Mouse (Mus musculus): ENCODE data around the gene Cd300a. TPM values are rescaled to one million over a fixed set of nuclear protein-coding genes. Genes with fewer than 3 reads are reported as not detected.
A peak's percentile ranks its signal among the peaks of the same experiment; 100 is the strongest.

Gene Cd300a
- polyA plus RNA-seq, 1 experiment from 2014 or later, result 0.79 TPM

DNA sequence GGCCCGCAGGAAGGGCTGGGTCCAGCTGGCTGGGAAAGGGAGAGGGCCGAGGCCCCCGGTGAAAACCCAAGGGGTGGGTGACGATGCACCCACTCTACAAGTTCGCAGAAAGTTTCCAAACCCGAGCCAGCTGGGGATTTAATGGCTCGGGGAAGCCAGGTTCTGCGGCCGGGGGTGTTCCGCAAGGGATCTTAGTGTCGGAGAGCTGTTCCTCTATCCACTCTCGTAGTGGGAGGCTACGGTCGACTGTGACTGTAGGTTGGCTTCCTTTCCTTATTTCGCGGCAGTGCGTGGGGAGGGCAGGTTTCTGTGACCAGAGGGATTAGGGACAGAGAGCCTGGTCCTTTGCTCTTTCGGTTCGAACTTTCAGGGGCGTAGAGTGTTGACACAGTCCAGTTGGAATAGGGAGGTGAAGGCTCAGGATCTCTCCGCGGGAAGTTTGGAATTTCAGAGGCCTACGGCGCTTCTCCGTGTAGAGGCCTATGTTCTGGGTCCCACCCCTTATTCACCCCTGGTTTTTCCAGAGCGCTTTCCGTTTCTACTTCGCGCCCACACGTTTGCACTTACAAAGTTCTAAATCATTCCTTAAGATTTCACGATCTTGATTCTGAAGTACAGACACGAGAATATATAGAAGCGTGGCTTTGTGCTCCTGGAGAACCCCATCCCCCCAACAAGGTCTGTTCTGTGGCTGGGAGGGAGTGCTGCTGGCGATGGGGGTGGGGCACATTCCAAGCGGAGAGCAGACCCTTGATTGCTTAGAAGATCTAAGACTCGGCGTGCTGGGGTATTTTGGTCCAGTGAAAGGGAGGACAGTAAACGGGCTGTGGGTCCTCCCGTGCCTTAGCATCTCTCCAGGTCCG, 37.3 kb upstream of the Cd300a start:
- Histone ChIP-seq H3K9me3 (replicated peaks) (no peaks in the 10 kb centered on the region), H3K27me3 (peaks cover 64% of the 10 kb centered on the region), H3K4me3 (peak overlapping the region; percentile 57), H3K27ac (peak overlapping the region; percentile 86), H3K4me2 (replicated peaks) (peak overlapping the region; percentile 92), H3K4me1 (peaks cover 34% of the 10 kb centered on the region), H3K9ac (peak overlapping the region; percentile 69), H3K36me3 (no peaks in the 10 kb centered on the region)
- no peak for ATAC-seq (ENCODE audit: low FRiP score)
- WGBS, result under 1% methylated on average over 40 of the region's 40 CpGs

DNA sequence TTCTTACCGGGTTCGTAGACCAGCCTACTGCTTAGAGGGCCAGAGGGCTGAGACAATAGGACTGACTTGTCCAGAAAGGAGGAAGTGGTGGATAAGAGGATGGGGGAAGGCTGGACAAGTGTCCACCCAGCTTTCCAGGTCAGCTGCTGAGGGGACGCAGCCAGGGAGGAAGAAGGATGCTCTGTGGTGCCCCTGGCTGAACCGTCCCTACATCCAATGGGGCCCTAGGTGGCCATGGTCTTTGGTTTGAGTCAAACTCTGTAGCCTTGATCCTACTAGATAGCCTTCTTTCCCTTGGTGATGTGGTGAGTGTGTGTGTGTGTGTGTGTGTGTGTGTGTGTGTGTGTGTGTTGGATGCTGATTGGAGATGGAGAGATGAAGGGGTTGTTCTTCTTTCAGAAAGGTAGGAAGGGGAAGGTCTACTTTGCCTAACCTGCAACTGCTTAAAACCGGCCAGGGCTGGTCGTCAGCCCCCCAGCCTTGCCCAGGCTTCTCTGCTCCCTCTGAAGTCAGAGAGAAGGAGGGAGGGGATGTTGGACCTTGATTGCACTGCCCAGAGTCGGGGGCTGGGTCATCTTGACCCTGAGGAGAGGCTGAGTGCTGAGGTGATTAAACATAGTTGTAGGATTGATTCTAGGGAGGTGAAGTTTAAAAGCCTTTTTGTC, 36.5 kb upstream of the Cd300a start:
- peaks cover 34% of the 10 kb centered on the region for H3K4me1 ChIP-seq
- WGBS, result 12% methylated on average over 7 of the region's 7 CpGs
- peak overlapping the region; percentile 57 for H3K4me3 ChIP-seq
- H3K27ac ChIP-seq, result peak overlapping the region; percentile 60; the same call in 1 of the 2 replicates
- ATAC-seq (ENCODE audit: low FRiP score), result no peak
- peaks cover 64% of the 10 kb centered on the region for H3K27me3 ChIP-seq
- no peaks in the 10 kb centered on the region for H3K9me3 ChIP-seq (replicated peaks)
- peak overlapping the region; percentile 92 for H3K4me2 ChIP-seq (replicated peaks)
- H3K9ac ChIP-seq, result peak overlapping the region; percentile 69
- H3K36me3 ChIP-seq, result no peaks in the 10 kb centered on the region

GRCm38 (mm10) chr11:114854581-114854980, 35.3 kb upstream of the Cd300a start:
- no peak overlapping the region for H3K27ac ChIP-seq
- 68% methylated on average over 6 of the region's 6 CpGs for WGBS
- no peak overlapping the region for H3K4me3 ChIP-seq
- H3K9me3 ChIP-seq (replicated peaks), result no peaks in the 10 kb centered on the region
- ATAC-seq (ENCODE audit: low FRiP score), result no peak
- H3K4me1 ChIP-seq, result peaks cover 34% of the 10 kb centered on the region
- H3K4me2 ChIP-seq (replicated peaks), result no peak overlapping the region
- H3K9ac ChIP-seq, result no peak overlapping the region
- peaks cover 53% of the 10 kb centered on the region for H3K27me3 ChIP-seq
- no peaks in the 10 kb centered on the region for H3K36me3 ChIP-seq

- no peaks in the 10 kb centered on the region for H3K9me3 ChIP-seq (replicated peaks)
- peaks cover 37% of the 10 kb centered on the region for H3K27me3 ChIP-seq
- H3K4me1 ChIP-seq, result peaks cover 22% of the 10 kb centered on the region
- ATAC-seq (ENCODE audit: low FRiP score), result no peak
- H3K27ac ChIP-seq, result no peak overlapping the region
- 87% methylated on average over 5 of the region's 5 CpGs for WGBS
- no peaks in the 10 kb centered on the region for H3K36me3 ChIP-seq
- no peak overlapping the region for H3K4me2 ChIP-seq (replicated peaks)
- no peak overlapping the region for H3K9ac ChIP-seq
- no peak overlapping the region for H3K4me3 ChIP-seq
These were observed 33.7 kb upstream of the Cd300a start for GRCm38 (mm10) chr11:114856125-114856524.

GRCm38 (mm10) chr11:114858641-114859040, 31.2 kb upstream of the Cd300a start:
- no peak for ATAC-seq (ENCODE audit: low FRiP score)
- WGBS, result 96% methylated on average over 2 of the region's 2 CpGs

GRCm38 (mm10) chr11:114861057-114861456, 28.8 kb upstream of the Cd300a start:
- Histone ChIP-seq H3K9ac (no peak overlapping the region), H3K4me1 (peaks cover 4% of the 10 kb centered on the region; the same call in 1 of the 2 replicates), H3K27ac (no peak overlapping the region), H3K36me3 (no peaks in the 10 kb centered on the region), H3K4me3 (no peak overlapping the region), H3K9me3 (replicated peaks) (no peaks in the 10 kb centered on the region), H3K4me2 (replicated peaks) (no peak overlapping the region), H3K27me3 (no peaks in the 10 kb centered on the region)
- WGBS, result 84% methylated on average over 2 of the region's 2 CpGs
- no peak for ATAC-seq (ENCODE audit: low FRiP score)

More at GRCm38 (mm10) chr11:114858641-114859040, 31.2 kb upstream of the Cd300a start:
- Histone ChIP-seq H3K27me3 (peaks cover 12% of the 10 kb centered on the region), H3K9ac (no peak overlapping the region), H3K27ac (no peak overlapping the region), H3K36me3 (no peaks in the 10 kb centered on the region), H3K4me2 (replicated peaks) (no peak overlapping the region), H3K4me1 (no peaks in the 10 kb centered on the region), H3K9me3 (replicated peaks) (no peaks in the 10 kb centered on the region), H3K4me3 (no peak overlapping the region)

GRCm38 (mm10) chr11:114862687-114863086, 27.2 kb upstream of the Cd300a start:
- no peak for ATAC-seq (ENCODE audit: low FRiP score)
- H3K27ac ChIP-seq, result no peak overlapping the region
- no peak overlapping the region for H3K4me3 ChIP-seq
- H3K4me1 ChIP-seq, result peaks cover 13% of the 10 kb centered on the region
- H3K27me3 ChIP-seq, result no peaks in the 10 kb centered on the region
- no peaks in the 10 kb centered on the region for H3K9me3 ChIP-seq (replicated peaks)
- no peak overlapping the region for H3K4me2 ChIP-seq (replicated peaks)
- WGBS, result 90% methylated on average over 3 of the region's 3 CpGs
- no peak overlapping the region for H3K9ac ChIP-seq
- no peaks in the 10 kb centered on the region for H3K36me3 ChIP-seq

- Histone ChIP-seq H3K9ac (no peak overlapping the region), H3K36me3 (no peaks in the 10 kb centered on the region), H3K27ac (no peak overlapping the region), H3K27me3 (no peaks in the 10 kb centered on the region), H3K4me1 (peaks cover 13% of the 10 kb centered on the region), H3K4me3 (no peak overlapping the region), H3K9me3 (replicated peaks) (no peaks in the 10 kb centered on the region), H3K4me2 (replicated peaks) (no peak overlapping the region)
- no peak for ATAC-seq (ENCODE audit: low FRiP score)
- 95% methylated on average over 21 of the region's 21 CpGs for WGBS
These were observed 25.9 kb upstream of the Cd300a start for GRCm38 (mm10) chr11:114863918-114864420.

DNA sequence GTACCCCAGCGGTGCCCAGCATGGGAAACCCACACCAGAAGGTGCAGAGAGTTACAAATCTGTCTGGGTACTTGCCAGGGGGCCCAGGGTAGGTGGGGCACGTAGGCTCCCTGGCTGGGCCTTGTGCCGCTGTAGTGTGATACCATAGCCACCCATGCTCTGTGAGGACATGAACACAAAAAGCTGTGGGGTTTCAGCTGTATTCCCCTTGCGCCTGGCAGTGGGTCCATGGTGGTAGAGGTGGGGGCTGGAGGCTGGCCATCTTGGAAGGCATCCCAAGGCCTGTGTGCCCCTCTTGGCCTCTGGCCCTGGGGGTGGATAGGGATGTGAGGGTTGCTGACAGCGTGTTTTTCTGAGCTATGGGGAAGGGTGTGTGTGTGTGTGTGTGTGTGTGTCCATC, 23.8 kb upstream of the Cd300a start:
- no peak overlapping the region for H3K9ac ChIP-seq
- no peak overlapping the region for H3K4me3 ChIP-seq
- no peaks in the 10 kb centered on the region for H3K36me3 ChIP-seq
- no peaks in the 10 kb centered on the region for H3K9me3 ChIP-seq (replicated peaks)
- 75% methylated on average over 5 of the region's 5 CpGs for WGBS
- H3K27ac ChIP-seq, result no peak overlapping the region
- no peaks in the 10 kb centered on the region for H3K27me3 ChIP-seq
- H3K4me2 ChIP-seq (replicated peaks), result no peak overlapping the region
- no peak for ATAC-seq (ENCODE audit: low FRiP score)
- H3K4me1 ChIP-seq, result peaks cover 13% of the 10 kb centered on the region

DNA sequence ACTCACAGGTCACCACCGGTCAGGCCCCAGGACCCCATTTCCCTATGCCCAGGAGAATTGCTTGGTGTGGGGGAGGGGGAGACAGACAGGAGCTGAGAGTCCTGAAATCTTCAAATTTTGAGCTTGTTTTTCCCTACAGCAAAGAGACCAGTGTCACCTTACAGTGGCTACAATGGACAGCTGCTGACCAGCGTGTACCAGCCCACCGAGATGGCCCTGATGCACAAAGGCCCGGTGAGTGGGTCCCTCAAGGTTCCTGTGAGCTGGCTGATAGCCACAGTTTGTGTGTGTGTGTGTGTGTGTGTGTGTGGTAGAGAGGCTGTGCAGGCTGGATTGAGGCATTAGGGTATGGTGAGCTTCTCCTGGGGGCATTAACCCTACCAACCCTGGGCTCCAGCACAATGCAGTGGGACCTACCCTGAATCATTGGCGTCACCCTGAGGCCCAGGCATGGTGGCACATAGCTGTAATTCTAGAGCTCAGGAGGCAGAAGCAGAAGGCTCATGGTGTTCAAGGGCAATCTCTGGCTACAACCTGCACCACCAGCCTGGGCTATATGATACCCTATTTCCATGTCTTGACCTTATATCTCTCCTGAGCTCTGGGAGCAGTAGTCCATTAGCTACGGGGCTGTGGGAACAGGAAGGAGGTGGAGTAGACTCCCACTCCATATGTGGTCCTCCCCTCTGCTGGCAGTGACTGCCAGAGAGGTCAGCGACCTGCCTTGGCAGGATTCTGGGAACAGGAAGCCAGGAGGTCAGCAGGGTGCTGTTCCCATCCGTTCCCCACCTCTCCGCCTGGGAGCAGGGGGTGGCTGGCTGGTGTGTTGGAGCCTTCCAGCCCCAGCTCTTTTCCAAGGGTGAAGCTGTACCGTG, 23.1 kb upstream of the Cd300a start:
- H3K27ac ChIP-seq, result no peak overlapping the region

GRCm38 (mm10) chr11:114867361-114868235, 22.2 kb upstream of the Cd300a start:
- Histone ChIP-seq H3K4me2 (replicated peaks) (no peak overlapping the region), H3K4me1 (peaks cover 15% of the 10 kb centered on the region), H3K4me3 (no peak overlapping the region), H3K27me3 (no peaks in the 10 kb centered on the region), H3K27ac (no peak overlapping the region), H3K36me3 (no peaks in the 10 kb centered on the region), H3K9ac (no peak overlapping the region), H3K9me3 (replicated peaks) (no peaks in the 10 kb centered on the region)
- no peak for ATAC-seq (ENCODE audit: low FRiP score)
- WGBS, result 69% methylated on average over 11 of the region's 11 CpGs

More for the DNA sequence above, 23.1 kb upstream of the Cd300a start:
- H3K4me3 ChIP-seq, result no peak overlapping the region
- no peak overlapping the region for H3K9ac ChIP-seq
- no peaks in the 10 kb centered on the region for H3K9me3 ChIP-seq (replicated peaks)
- no peak overlapping the region for H3K4me2 ChIP-seq (replicated peaks)
- 52% methylated on average over 10 of the region's 10 CpGs for WGBS
- H3K36me3 ChIP-seq, result no peaks in the 10 kb centered on the region
- H3K27me3 ChIP-seq, result no peaks in the 10 kb centered on the region
- H3K4me1 ChIP-seq, result peaks cover 13% of the 10 kb centered on the region
- no peak for ATAC-seq (ENCODE audit: low FRiP score)

Measured in hindbrain, embryonic 12.5 days (tissue).